Mouse (Mus musculus) hindbrain, embryonic 12.5 days (tissue): Measurements from ENCODE around the gene Lmnb2. TPM values are rescaled to one million over a fixed set of nuclear protein-coding genes. Genes with fewer than 3 reads are reported as not detected.

Experiments used
- ATAC-seq: fragments of 200-750 bp; cut with Nextera tagmentation; 2 replicates; pipeline ENCODE4 v1.8.0; 2017; ENCODE audit warnings: moderate TSS enrichment; ENCODE audit not compliant: low FRiP score
- H3K27ac ChIP-seq: fragments of 300-500 bp; sonication (generic); 2 replicates; pipeline ENCODE4 v1.5.1; 2016; ENCODE audit warnings: mild to moderate bottlenecking
- H3K27me3 ChIP-seq: fragments of 300-500 bp; sonication (generic); 2 replicates; pipeline ENCODE4 v1.6.1; 2016; ENCODE audit warnings: mild to moderate bottlenecking
- H3K36me3 ChIP-seq: fragments of 300-500 bp; sonication (generic); 2 replicates; pipeline ENCODE4 v1.6.1; 2016; ENCODE audit warnings: mild to moderate bottlenecking
- H3K4me1 ChIP-seq: fragments of 300-500 bp; sonication (generic); 2 replicates; pipeline ENCODE4 v1.6.1; 2016
- H3K4me2 ChIP-seq: fragments of 300-500 bp; sonication (generic); replicated peaks from 2 replicates; pipeline ENCODE4 v1.6.1; 2016; ENCODE audit warnings: mild to moderate bottlenecking
- H3K4me3 ChIP-seq: fragments of 300-500 bp; sonication (generic); 2 replicates; pipeline ENCODE4 v1.5.1; 2016; ENCODE audit warnings: mild to moderate bottlenecking
- H3K9ac ChIP-seq: fragments of 300-500 bp; sonication (generic); 2 replicates; pipeline ENCODE4 v1.6.1; 2016; ENCODE audit warnings: mild to moderate bottlenecking, moderate library complexity
- H3K9me3 ChIP-seq: fragments of 300-500 bp; sonication (generic); replicated peaks from 2 replicates; pipeline ENCODE4 v1.6.1; 2016; ENCODE audit warnings: mild to moderate bottlenecking
- WGBS: fragments of 180-500 bp; shearing (Covaris S2); methylation state at CpG from one replicate; pipeline ENCODE4 v1.1.7; 2016; 5-methylcytosine and 5-hydroxymethylcytosine counted together
- polyA plus RNA-seq: library from polyadenylated mRNA; unstranded; fragments of >200 nt; fragmentation: Nextera tagmentation; extraction: Ambion mirVana; gene quantifications from 2 replicates; pipeline ENCODE4 v1.2.1, GENCODE M21; 2016

The Lmnb2 gene
- polyA plus RNA-seq, 1 experiment from 2014 or later, result 56.8 TPM

DNA sequence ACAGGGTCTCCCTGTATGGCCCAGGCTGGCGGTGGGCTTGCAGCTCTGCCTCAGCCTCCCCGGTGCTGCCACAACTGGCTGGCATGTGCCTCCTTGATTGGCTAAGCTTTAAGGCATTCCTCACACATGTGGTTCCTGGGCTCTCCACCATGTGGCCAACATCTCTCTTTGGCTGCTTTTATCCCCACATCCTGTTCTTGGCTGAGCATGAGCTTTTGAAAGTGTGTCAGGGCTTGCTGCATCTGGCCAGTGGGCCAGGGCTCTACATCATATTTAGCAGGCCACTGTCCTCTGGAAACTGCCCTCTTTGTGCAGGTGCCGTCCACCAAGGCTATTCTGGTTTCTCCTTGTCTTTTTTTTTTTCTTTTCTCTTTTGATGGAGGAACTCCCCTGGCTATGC is 61.8 kb downstream of the Lmnb2 start:
- no peak for ATAC-seq
- no peak overlapping the region for H3K27ac ChIP-seq
- WGBS, result 70% methylated on average over 3 of the region's 3 CpGs
- peak overlapping the region; percentile 79 for H3K4me3 ChIP-seq
- peak overlapping the region; percentile 86 for H3K9ac ChIP-seq
- no peaks in the 10 kb centered on the region for H3K9me3 ChIP-seq
- H3K36me3 ChIP-seq, result peaks cover 23% of the 10 kb centered on the region
- peaks cover 40% of the 10 kb centered on the region for H3K4me1 ChIP-seq
- peak overlapping the region; percentile 88 for H3K4me2 ChIP-seq
- no peaks in the 10 kb centered on the region; the same call in 1 of the 2 replicates for H3K27me3 ChIP-seq

DNA sequence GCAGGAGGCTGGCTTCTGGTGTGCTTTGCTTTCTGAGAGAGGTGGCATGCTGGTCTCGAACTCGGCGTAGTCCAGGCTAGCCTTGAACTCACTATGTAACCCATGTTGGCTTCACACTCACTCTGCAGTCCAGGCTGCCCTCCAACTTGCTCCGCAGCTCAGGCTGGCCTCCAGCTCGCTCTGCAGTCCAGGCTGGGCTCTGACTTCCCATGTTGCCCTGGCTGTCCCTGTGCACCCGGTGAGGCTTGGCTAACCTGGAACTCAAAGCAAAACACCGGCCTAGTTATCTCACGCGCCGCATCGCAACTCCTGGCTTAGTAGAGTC is 62.3 kb downstream of the Lmnb2 start:
- no peaks in the 10 kb centered on the region; the same call in 1 of the 2 replicates for H3K27me3 ChIP-seq
- H3K9ac ChIP-seq, result peak overlapping the region; percentile 86
- no peak overlapping the region for H3K27ac ChIP-seq
- peaks cover 40% of the 10 kb centered on the region for H3K4me1 ChIP-seq
- H3K4me2 ChIP-seq, result peak overlapping the region; percentile 88
- no peak for ATAC-seq
- WGBS, result 16% methylated on average over 11 of the region's 11 CpGs
- peaks cover 25% of the 10 kb centered on the region for H3K36me3 ChIP-seq
- peak overlapping the region; percentile 79 for H3K4me3 ChIP-seq
- H3K9me3 ChIP-seq, result no peaks in the 10 kb centered on the region

DNA sequence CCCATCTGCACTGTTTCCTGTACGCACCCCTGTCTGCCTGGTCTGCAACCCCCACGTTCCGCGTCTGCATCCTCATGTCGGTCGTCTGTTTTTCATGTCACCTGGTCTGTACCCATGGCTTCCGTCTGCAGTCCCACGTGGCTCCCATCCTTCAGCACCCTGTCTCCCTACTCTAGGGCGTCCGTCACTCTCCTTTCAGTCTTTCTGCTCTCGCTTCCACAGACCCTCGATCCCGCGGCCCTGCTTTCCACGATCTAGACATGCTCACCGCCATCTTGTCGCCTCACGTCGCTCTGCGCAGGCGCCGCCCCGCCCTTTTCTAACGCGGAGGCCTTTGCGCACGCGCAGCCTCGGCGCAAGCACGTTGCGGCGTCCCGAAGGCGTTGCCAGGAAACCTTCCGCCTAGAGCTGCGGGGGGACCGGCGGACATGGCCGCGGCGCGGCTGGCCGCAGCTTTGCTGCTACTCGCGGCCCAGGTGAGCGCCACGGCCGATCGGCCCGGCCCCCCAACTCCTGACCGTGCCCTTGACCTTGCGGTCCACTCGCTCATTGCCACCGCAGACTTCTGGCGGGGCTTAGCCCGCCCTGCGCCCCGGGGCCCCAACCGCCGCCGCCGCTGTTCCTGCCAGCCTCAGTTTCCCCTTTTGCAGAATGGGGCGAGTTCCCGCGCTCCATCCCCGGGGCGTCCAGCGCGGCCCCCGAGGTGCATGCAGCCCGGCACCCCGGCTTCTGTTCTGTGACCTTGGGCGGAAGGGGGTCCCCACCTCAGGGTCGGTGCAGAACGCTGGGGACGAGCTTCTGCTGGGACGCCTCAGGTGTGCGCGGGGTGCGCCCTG is 62.9 kb downstream of the Lmnb2 start, which contains the start of the genes Lsm7 and Sppl2b:
Lsm7 (minus strand) TSS at position 297 of the 836 bp plus-strand sequence.
Sppl2b (plus strand) TSS at position 363 of the 836 bp plus-strand sequence.
- Histone ChIP-seq H3K27me3 (no peaks in the 10 kb centered on the region; the same call in 1 of the 2 replicates), H3K27ac (peak within 1 kb of the TSS; percentile 32), H3K4me1 (peaks cover 40% of the 10 kb centered on the region), H3K4me2 (peak within 1 kb of the TSS; percentile 88), H3K4me3 (peak within 1 kb of the TSS; percentile 79), H3K9ac (peak within 1 kb of the TSS; percentile 86), H3K9me3 (no peaks in the 10 kb centered on the region), H3K36me3 (peaks cover 25% of the 10 kb centered on the region)
- WGBS, result under 1% methylated on average over 79 of the region's 81 CpGs
- ATAC-seq, result peak; percentile 76

Other genes with a start within 250 kb of the Lmnb2 start
- 88.1 and 90.3 TPM in 2 replicates for gene Mknk2, start 240.1 kb downstream of the Lmnb2 start, polyA plus RNA-seq
- 56.5 and 62.9 TPM in 2 replicates for gene Mob3a, start 216.3 kb downstream of the Lmnb2 start, polyA plus RNA-seq
- gene Izumo4, start 216.1 kb downstream of the Lmnb2 start, polyA plus RNA-seq, result 27.1 and 30.5 TPM in 2 replicates
- 101 TPM in 2 replicates for gene Ap3d1, start 176.0 kb downstream of the Lmnb2 start, polyA plus RNA-seq
- gene Dot1l, start 163.0 kb downstream of the Lmnb2 start, polyA plus RNA-seq, result 25.9 and 27.4 TPM in 2 replicates
- gene Sf3a2, start 120.0 kb downstream of the Lmnb2 start, polyA plus RNA-seq, result 65.3 and 71.8 TPM in 2 replicates
- 139 TPM in 2 replicates for gene Plekhj1, start 119.6 kb downstream of the Lmnb2 start, polyA plus RNA-seq
- not detected in 2 replicates for gene Amh, start 113.0 kb downstream of the Lmnb2 start, polyA plus RNA-seq
- gene Jsrp1, start 104.7 kb downstream of the Lmnb2 start, polyA plus RNA-seq, result 0.83 and 1.7 TPM in 2 replicates
- gene Oaz1, start 91.6 kb downstream of the Lmnb2 start, polyA plus RNA-seq, result 1,255 and 1,389 TPM in 2 replicates
- 0.74 and 0.94 TPM in 2 replicates for gene Lingo3, start 74.2 kb downstream of the Lmnb2 start, polyA plus RNA-seq
- gene Lsm7, start 63.0 kb downstream of the Lmnb2 start, polyA plus RNA-seq, result 214 and 250 TPM in 2 replicates
- gene Sppl2b, start 63.0 kb downstream of the Lmnb2 start, polyA plus RNA-seq, result 56.6 and 58.8 TPM in 2 replicates
- gene Tmprss9, start 46.4 kb downstream of the Lmnb2 start, polyA plus RNA-seq, result 0.08 TPM in 2 replicates
- 271 and 305 TPM in 2 replicates for gene Timm13, start 17.3 kb downstream of the Lmnb2 start, polyA plus RNA-seq
- 11.8 and 15.8 TPM in 2 replicates for gene Gadd45b, start 11.8 kb upstream of the Lmnb2 start, polyA plus RNA-seq
- gene Gng7, start 96.7 kb upstream of the Lmnb2 start, polyA plus RNA-seq, result 10.1 and 10.7 TPM in 2 replicates
- gene Diras1, start 107.4 kb upstream of the Lmnb2 start, polyA plus RNA-seq, result 16.4 and 16.7 TPM in 2 replicates
- 33.8 and 37.0 TPM in 2 replicates for gene Slc39a3, start 119.2 kb upstream of the Lmnb2 start, polyA plus RNA-seq
- 259 and 269 TPM in 2 replicates for gene Sgta, start 141.9 kb upstream of the Lmnb2 start, polyA plus RNA-seq
- 57.5 and 58.0 TPM in 2 replicates for gene Thop1, start 151.8 kb upstream of the Lmnb2 start, polyA plus RNA-seq
- gene Creb3l3, start 180.6 kb upstream of the Lmnb2 start, polyA plus RNA-seq, result 0.12 and 0.46 TPM in 2 replicates
- 223 and 232 TPM in 2 replicates for gene Map2k2, start 187.7 kb upstream of the Lmnb2 start, polyA plus RNA-seq
- 17.7 and 18.2 TPM in 2 replicates for gene Zbtb7a, start 217.0 kb upstream of the Lmnb2 start, polyA plus RNA-seq
- 56.7 and 59.2 TPM in 2 replicates for gene Pias4, start 249.7 kb upstream of the Lmnb2 start, polyA plus RNA-seq